Mouse (Mus musculus) brain, embryonic 14.5 days (tissue): ENCODE results near the gene Tpst2.

Experiments
- CTCF ChIP-seq: fragments of 200-500 bp; IDR thresholded peaks from 2 replicates; pipeline ENCODE4 v1.5.1; 2012; ENCODE audit warnings: inconsistent platforms, mild to moderate bottlenecking, moderate library complexity, borderline replicate concordance; ENCODE audit not compliant: insufficient read depth, insufficient read length; ENCODE audit errors: extremely low read depth
- POLR2A ChIP-seq: fragments of 200-500 bp; IDR thresholded peaks from 2 replicates; pipeline ENCODE4 v1.6.1; 2012; ENCODE audit warnings: mild to moderate bottlenecking, inconsistent platforms, borderline replicate concordance; ENCODE audit not compliant: poor library complexity, insufficient read depth, insufficient read length, severe bottlenecking; ENCODE audit errors: extremely low read depth

DNA sequence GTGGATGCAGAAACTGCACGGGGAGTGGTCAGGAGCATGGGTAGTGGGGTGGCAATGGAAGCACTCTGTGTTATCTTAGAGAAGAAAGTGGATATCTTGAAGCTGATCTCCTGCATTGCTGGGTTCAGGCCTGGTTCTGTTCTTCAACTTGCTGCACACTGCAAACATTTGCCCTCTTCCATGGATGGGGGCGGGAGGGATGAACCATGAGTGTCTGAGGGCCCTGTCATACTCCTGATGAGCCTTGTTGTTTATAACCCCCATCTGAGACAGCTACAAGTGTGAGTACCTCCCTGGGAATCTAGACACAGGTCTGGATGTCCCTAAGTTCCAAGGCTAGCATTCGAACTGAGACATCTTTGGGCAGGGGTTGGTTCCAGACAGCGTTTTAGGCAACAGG lies 44.9 kb downstream of the Tpst2 start:
- TF ChIP-seq CTCF, result no peak
- no peak for TF ChIP-seq POLR2A
